Mouse (Mus musculus): ENCODE results near the gene Nisch.
A peak's percentile ranks its signal among the peaks of the same experiment; 100 is the strongest.

Nisch gene

DNA sequence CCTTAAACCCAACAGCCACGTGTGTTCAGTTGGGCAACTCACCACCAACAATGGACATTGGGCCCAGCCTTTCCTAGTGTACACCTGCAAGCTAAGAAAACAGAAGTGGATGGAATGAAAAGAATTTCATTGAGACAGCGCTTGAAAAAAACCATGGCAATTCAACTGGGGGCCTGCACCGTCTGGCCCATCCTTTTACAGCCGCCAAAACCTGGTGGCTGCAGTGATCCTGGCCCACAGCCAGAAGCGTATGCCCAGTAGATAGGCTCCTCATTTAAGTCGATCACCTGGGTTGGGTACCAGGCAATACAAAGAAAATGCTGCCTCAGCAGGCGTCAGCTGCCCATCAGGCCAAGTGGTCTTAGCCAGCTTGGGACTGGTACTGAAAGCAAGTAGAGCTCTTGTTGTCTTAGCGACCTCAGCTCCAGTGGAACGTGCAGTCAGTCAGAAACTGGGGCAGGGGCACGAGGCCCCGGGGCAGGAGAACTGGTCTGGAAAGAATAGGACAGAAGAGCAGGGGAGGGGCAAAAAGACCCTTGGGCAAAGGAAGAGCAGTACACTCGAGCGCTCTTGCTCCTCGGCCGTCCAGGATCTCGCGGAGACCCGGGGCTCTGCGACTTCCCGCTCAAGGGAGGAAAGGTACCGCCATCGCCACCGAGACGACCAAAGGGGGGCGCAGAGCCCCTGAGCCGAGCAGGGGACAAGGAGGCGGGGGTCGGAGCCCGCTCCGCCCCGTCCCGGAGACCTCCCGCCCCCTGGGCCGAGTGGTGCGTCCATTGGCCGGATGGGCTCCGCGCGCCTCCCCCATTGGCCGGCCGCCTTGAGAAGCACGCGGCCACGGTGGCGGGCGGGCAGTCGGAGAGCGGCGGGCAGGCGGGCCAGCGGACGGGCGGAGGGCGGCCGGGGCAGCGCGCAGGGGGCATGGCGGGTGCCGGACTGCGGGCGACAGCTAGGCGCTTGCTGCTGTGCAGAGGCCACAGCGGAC lies 86.2 kb downstream of the Nisch start, which contains the start of gene Nt5dc2:
Gene Nt5dc2 (plus strand): TSS at position 818 of the 985 bp plus-strand sequence.
- DNase-seq (ENCODE audit: low read depth, low spot score): peak; percentile 89

DNA sequence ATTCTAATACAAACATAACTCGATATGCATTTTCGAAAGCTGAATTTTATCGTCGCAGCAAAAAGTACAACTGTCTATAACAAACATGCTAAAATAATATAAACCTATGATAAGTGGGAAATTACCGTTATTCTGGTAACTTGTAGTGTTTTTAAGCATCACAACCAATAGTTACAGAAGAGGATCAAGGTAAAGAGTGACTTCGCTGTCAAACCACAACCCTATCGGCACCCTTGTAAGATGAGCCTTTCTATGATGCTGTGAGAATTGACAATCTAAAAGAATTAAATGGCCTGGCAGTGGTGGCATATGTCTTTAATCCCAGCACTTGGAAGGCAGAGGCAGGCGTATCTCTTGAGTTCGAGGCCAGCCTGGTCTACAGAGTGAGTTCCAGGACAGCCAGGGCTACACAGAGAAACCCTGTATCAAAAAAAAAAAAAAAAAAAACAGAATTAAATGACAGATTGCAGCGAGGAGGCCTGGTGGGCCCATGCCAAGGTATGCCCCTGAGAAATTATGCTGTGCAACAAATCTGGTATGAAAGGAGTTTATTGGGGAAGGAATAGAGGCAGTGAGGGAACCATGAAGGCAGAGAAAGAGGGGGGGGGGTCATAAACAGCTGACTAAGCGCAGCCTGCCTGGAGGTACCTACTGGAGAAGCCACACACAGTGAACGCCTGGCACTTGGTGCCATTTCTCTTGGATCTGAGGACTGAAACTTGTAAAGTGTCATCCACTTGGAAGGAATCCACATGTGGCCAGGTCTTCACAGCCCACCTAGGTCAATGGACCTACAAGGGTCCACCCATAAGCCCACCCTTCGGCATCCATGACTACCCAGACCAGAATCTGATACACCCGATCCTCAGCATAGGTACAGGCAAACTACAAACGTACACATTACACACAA lies 87.2 kb downstream of the Nisch start:
- no peak for DNase-seq (ENCODE audit: low read depth, low spot score)

DNA sequence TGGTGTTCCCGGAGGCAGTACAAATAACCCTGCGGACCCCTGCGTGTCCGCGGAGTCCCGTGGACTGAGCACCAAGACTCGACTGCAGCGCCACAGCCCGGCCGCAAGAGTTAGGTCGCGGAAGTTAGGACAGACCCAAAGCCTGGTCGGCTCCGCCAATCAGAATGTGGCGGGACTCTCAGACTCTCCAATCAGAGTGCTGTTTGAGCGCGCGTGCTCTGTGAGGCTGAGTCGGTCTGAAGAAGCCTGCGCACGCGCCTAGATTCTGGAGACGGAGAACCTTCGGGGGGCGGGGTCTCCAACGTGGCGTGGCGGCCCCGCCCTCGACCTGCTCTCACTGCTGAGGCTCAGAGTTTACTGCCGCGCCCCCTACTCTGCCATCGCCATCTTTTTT lies 87.9 kb downstream of the Nisch start, which contains the start of gene Smim4:
Gene Smim4 (minus strand): TSS at position 131 of the 394 bp plus-strand sequence.
- DNase-seq (ENCODE audit: low read depth, low spot score): peak; percentile 98

DNA sequence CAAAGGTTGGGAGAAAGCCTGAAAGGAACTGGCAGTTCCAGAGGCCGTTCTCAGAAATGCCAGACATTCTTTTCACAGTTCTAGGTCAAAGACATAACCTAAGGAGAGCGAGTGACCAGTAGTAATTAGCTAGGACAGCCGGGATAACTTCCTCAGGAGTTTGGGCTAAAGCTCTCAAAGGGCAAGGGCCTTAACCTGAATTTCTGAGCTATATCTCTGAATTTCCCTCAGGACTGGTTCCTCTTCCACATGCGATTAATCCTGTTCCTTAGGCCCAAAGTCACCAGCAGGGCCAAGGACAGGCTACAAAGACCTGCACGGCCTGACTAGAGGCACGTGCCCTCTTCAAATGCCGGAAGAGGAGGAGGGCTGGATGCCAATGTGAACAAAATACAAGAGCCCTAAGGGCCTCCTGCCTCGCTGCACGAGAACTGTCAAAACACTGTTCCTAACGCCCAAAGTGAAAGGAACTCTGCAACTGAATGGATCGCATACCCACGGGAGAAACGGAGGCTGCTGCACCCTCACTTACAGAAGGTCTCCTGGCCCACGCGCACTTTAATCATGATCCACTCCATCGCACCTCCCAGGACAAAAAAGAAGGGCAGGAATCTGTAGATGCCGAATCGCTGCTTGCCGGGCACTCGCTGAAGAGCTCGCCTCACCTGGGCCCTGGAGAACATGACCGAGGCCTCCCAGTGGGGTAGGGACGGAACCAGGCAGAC lies 88.5 kb downstream of the Nisch start:
- DNase-seq (ENCODE audit: low read depth, low spot score): no peak

DNA sequence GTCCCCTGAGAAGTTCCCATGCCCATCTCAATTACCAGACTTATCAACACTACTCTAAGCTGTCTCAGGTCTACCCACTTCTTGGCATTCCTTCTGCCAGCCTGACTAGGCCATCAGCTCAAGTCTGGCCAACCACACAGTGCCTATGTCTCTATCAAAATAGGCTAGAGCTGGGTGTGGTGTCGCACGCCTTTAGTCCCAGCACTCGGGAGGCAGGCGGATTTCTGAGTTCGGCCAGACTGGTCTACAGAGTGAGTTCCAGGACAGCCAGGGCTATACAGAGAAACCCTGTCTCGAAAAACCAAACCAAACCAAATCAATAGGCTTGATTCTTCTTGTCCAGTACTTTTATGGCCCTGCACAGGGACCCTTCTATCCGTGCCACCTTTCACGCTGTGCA lies 89.9 kb downstream of the Nisch start:
- no peak for DNase-seq (ENCODE audit: low read depth, low spot score)

DNA sequence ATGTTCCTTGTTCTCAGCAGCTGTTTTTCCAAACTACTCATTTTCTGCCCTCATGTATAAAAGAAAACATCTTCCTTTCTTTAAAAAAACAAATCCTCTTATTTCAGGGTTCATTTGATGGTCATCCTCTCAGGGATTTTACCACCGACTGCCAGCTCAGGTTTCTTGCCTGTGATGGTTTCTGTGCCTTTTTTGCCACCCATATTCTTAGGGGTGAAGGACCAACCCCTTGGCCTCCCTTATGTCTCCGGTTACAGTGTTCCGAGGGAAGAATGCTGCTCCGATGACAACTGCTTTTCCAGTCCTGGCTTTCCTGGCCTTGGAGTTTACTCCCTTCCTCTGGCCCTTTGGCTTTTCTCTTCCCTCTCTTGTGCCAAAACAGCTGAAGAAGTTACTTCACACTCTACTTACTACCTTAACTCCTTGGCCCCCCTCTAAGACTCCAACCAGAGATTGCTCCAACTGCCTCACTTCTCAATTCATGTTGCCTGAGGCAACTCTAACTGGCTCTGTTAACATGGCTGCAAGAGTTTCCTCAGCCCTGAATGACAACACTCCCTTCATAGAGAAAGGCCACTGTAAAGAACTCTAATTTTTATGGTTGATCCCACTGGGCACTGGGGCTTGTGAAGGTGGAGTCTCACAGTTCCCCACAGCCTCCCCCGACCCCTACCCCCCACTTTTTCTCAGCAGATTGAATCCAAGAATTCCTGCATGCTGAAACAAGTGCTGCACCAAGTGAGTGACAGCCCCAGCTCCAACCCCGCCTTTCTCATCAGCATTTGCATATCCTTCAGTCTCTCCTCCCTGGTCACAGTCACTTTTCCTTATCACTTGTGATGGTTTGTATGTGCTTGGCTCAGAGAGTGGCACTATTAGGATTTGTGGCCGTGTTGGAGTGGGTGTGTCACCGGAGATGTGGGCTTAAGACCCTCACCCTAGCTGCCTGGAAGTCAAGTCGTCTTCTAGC lies 91.4 kb downstream of the Nisch start:
- DNase-seq (ENCODE audit: low read depth, low spot score): no peak

Data from embryo, embryonic 11.5 days (tissue).